Mouse (Mus musculus) layer of hippocampus, adult 9-10 months (tissue): Measurements from ENCODE around the gene Pcdh7.

Experiments
- DNase-seq: peaks from one replicate; pipeline ENCODE4 v3.0.0; 2022; ENCODE audit warnings: low spot score

Gene Pcdh7

GRCm38 (mm10) chr5:57750320-57750719 is 32.6 kb downstream of the Pcdh7 start:
- no peak for DNase-seq

- DNase-seq = no peak
Measured at GRCm38 (mm10) chr5:57755791-57756190, 38.0 kb downstream of the Pcdh7 start.

GRCm38 (mm10) chr5:57756726-57757424 is 39.1 kb downstream of the Pcdh7 start:
- no peak for DNase-seq

GRCm38 (mm10) chr5:57757436-57757898 is 39.7 kb downstream of the Pcdh7 start:
- no peak for DNase-seq

- no peak for DNase-seq
Measured at GRCm38 (mm10) chr5:57758968-57759367, 41.2 kb downstream of the Pcdh7 start.

GRCm38 (mm10) chr5:57760069-57761063 is 42.6 kb downstream of the Pcdh7 start:
- DNase-seq = no peak

- DNase-seq = no peak
Measured at GRCm38 (mm10) chr5:57765356-57765755, 47.6 kb downstream of the Pcdh7 start.

GRCm38 (mm10) chr5:57767346-57767745 is 49.6 kb downstream of the Pcdh7 start:
- no peak for DNase-seq

GRCm38 (mm10) chr5:57768469-57769022 is 50.8 kb downstream of the Pcdh7 start:
- no peak for DNase-seq

- DNase-seq = no peak
Measured at GRCm38 (mm10) chr5:57769644-57770043, 51.9 kb downstream of the Pcdh7 start.

- no peak for DNase-seq
Measured at GRCm38 (mm10) chr5:57770364-57770763, 52.6 kb downstream of the Pcdh7 start.

GRCm38 (mm10) chr5:57771122-57771521 is 53.4 kb downstream of the Pcdh7 start:
- no peak for DNase-seq

GRCm38 (mm10) chr5:57772711-57773110 is 54.9 kb downstream of the Pcdh7 start:
- DNase-seq = no peak

- DNase-seq = no peak
Measured at GRCm38 (mm10) chr5:57774496-57774895, 56.7 kb downstream of the Pcdh7 start.

GRCm38 (mm10) chr5:57778093-57778492 is 60.3 kb downstream of the Pcdh7 start:
- no peak for DNase-seq

GRCm38 (mm10) chr5:57779951-57780350 is 62.2 kb downstream of the Pcdh7 start:
- no peak for DNase-seq

GRCm38 (mm10) chr5:57780574-57780973 is 62.8 kb downstream of the Pcdh7 start:
- no peak for DNase-seq

- no peak for DNase-seq
Measured at GRCm38 (mm10) chr5:57781950-57782349, 64.2 kb downstream of the Pcdh7 start.

GRCm38 (mm10) chr5:57782546-57782945 is 64.8 kb downstream of the Pcdh7 start:
- no peak for DNase-seq

- DNase-seq = no peak
Measured at GRCm38 (mm10) chr5:57788775-57789509, 71.2 kb downstream of the Pcdh7 start.

- no peak for DNase-seq
Measured at GRCm38 (mm10) chr5:57796337-57796736, 78.6 kb downstream of the Pcdh7 start.
